Mouse (Mus musculus): Measurements from ENCODE around the gene 2010005H15Rik. TPM values are rescaled to one million over a fixed set of nuclear protein-coding genes. Genes with fewer than 3 reads are reported as not detected.
"Not testable (repeated sequence)": the region's sequence is repeated elsewhere in the genome, so short reads cannot be mapped to it uniquely, and the experiment has no call there.

Gene 2010005H15Rik
- polyA plus RNA-seq, 2 experiments: 2.5 to 7.3 TPM

DNA sequence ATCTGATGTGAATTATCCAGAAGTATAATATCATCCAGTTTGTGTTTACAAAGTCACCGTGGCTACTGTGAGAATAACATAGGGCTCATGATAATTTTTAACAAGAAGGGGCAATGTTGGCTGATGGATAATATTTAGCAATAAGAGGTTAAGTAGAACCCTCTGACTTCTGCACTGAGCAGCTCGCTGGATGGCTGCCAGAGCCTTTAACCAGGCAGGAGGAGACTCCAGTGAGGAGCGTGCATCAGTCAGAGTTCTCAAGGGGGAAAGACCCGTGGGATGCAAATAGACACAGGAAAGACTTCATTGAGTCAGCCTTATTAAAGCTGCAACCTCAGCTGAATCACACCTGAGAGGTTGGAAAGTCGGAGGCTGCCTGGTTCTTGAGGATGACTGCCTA lies 17.4 kb upstream of the 2010005H15Rik start:
- no peak overlapping the region for H3K27ac ChIP-seq
- H3K4me2 ChIP-seq (ENCODE audit: low read depth): no peak overlapping the region
- H3K27me3 ChIP-seq (ENCODE audit: control insufficient read depth, insufficient read depth, low read length): no peaks in the 10 kb centered on the region
- no peak for DNase-seq (ENCODE audit: low read depth in 3 of 3, low spot score in 3 of 3)
- 56% methylated on average over 5 of the region's 5 CpGs for WGBS (ENCODE audit: insufficient replicate concordance)
- H3K9ac ChIP-seq (replicated peaks): no peak overlapping the region
- TF ChIP-seq EP300 (IDR thresholded peaks at IDR 0.05; ENCODE audit: low read depth): no peak
- no peak for TF ChIP-seq CTCF (IDR thresholded peaks at IDR 0.05; ENCODE audit: low read depth)
- H3K4me1 ChIP-seq (replicated peaks; ENCODE audit: control insufficient read depth in 2 of 2, insufficient read depth in 2 of 2, low read length in 1 of 2): no peaks in the 10 kb centered on the region
- no peaks in the 10 kb centered on the region for H3K36me3 ChIP-seq (replicated peaks; ENCODE audit: control insufficient read depth, insufficient read depth, low read depth)
- no peak overlapping the region for H3K4me3 ChIP-seq (ENCODE audit: insufficient read depth in 1 of 2, low read depth in 2 of 2, low read length in 2 of 2)
- no peaks in the 10 kb centered on the region for H3K9me3 ChIP-seq (ENCODE audit: control insufficient read depth, low read length)
- no peak for ATAC-seq (ENCODE audit: insufficient read depth)

DNA sequence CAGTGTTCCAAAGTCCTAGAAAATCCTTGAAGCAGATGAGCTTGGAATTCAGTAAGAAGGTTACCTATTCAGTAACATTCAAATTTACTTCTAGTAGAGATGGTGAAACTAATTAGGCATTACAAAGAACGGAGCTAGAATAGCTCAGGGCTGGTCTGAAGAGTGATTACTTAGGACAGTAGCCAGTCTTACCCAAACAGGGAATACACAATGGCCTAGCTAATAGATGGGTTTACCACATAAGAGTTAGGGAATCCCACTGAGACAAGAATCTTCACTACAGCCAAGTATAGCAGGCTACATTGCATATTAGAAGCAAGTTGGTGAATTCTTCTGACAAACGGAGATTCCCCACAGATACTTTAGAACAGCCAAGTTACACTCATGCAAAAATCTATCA lies 15.6 kb upstream of the 2010005H15Rik start:
- H3K27ac ChIP-seq; H3K4me2 ChIP-seq (ENCODE audit: low read depth); H3K9me3 ChIP-seq (ENCODE audit: control insufficient read depth, low read length); DNase-seq (ENCODE audit: low read depth in 3 of 3, low spot score in 3 of 3); H3K27me3 ChIP-seq (ENCODE audit: control insufficient read depth, insufficient read depth, low read length); H3K4me1 ChIP-seq (replicated peaks; ENCODE audit: control insufficient read depth in 2 of 2, insufficient read depth in 2 of 2, low read length in 1 of 2); H3K9ac ChIP-seq (replicated peaks); H3K36me3 ChIP-seq (replicated peaks; ENCODE audit: control insufficient read depth, insufficient read depth, low read depth); H3K4me3 ChIP-seq (ENCODE audit: insufficient read depth in 1 of 2, low read depth in 2 of 2, low read length in 2 of 2); ATAC-seq (ENCODE audit: insufficient read depth): not testable (repeated sequence)
- WGBS (ENCODE audit: insufficient replicate concordance): 41% methylated on average over 2 of the region's 2 CpGs

DNA sequence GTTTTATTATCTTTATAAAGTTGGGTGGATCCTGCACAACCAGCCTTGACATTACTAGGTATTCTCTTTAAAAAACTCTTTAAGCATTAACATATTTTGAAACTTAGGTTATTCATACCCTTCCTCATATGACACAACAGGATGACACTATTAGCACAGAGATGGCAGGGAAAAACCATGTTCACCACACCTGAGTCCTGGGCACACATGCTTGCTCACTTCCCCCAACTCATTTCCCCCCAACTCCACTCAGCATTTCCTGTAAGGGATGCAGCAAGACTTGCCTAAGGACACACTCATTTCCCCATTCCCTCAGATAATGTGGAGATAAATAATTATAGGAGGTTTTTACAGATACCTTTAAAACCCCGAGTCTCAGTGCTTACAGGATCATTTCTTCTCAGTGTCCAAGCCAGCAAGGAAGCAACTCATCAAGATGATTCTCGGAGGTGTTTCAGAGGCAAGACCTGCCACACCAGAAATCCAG lies 11.3 kb upstream of the 2010005H15Rik start, which contains the start of gene Gm5416:
TSS of gene Gm5416 (plus strand) at position 437 of the 487 bp plus-strand sequence.
- H3K36me3 ChIP-seq (replicated peaks; ENCODE audit: control insufficient read depth, insufficient read depth, low read depth): no peaks in the 10 kb centered on the region
- no peaks in the 10 kb centered on the region for H3K27me3 ChIP-seq (ENCODE audit: control insufficient read depth, insufficient read depth, low read length)
- no peak within 1 kb of the TSS for H3K27ac ChIP-seq
- H3K4me1 ChIP-seq (replicated peaks; ENCODE audit: control insufficient read depth in 2 of 2, insufficient read depth in 2 of 2, low read length in 1 of 2): no peaks in the 10 kb centered on the region
- ATAC-seq (ENCODE audit: insufficient read depth): no peak
- H3K4me2 ChIP-seq (ENCODE audit: low read depth): no peak within 1 kb of the TSS
- 38% methylated on average over 2 of the region's 2 CpGs for WGBS (ENCODE audit: insufficient replicate concordance)
- no peak within 1 kb of the TSS for H3K9ac ChIP-seq (replicated peaks)
- TF ChIP-seq EP300 (IDR thresholded peaks at IDR 0.05; ENCODE audit: low read depth) (no peak), CTCF (IDR thresholded peaks at IDR 0.05; ENCODE audit: low read depth) (no peak)
- no peak within 1 kb of the TSS for H3K4me3 ChIP-seq (ENCODE audit: insufficient read depth in 1 of 2, low read depth in 2 of 2, low read length in 2 of 2)
- H3K9me3 ChIP-seq (ENCODE audit: control insufficient read depth, low read length): no peaks in the 10 kb centered on the region
- peak in 1 of 3 experiments; percentile 1 for DNase-seq (ENCODE audit: low read depth in 3 of 3, low spot score in 3 of 3)

DNA sequence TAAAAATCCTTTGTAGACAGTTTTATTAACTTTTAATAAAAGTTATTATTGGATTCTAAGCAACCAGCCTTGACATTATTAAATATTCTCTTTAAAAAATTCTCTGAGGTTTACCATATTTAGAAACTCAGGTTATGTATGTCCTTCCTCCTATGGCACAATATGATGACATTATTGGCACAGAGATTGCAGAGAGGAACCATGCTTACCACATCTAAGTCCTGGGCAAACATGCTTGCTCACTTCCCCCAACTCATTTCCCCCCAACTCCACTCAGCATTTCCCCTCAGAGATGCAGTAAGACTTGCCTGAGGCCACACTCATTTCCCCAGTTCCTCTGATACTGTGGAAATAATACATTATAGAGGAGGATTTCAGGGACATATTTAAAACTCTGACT lies 39.3 kb downstream of the 2010005H15Rik start:
- not testable (repeated sequence) for H3K9ac ChIP-seq (replicated peaks); H3K27ac ChIP-seq; H3K4me2 ChIP-seq (ENCODE audit: low read depth); ATAC-seq (ENCODE audit: insufficient read depth); H3K27me3 ChIP-seq (ENCODE audit: control insufficient read depth, insufficient read depth, low read length); H3K4me1 ChIP-seq (replicated peaks; ENCODE audit: control insufficient read depth in 2 of 2, insufficient read depth in 2 of 2, low read length in 1 of 2); H3K36me3 ChIP-seq (replicated peaks; ENCODE audit: control insufficient read depth, insufficient read depth, low read depth); H3K9me3 ChIP-seq (ENCODE audit: control insufficient read depth, low read length); H3K4me3 ChIP-seq (ENCODE audit: insufficient read depth in 1 of 2, low read depth in 2 of 2, low read length in 2 of 2)
- peak in 1 of 3 experiments; percentile 20 for DNase-seq (ENCODE audit: low read depth in 3 of 3, low spot score in 3 of 3)

DNA sequence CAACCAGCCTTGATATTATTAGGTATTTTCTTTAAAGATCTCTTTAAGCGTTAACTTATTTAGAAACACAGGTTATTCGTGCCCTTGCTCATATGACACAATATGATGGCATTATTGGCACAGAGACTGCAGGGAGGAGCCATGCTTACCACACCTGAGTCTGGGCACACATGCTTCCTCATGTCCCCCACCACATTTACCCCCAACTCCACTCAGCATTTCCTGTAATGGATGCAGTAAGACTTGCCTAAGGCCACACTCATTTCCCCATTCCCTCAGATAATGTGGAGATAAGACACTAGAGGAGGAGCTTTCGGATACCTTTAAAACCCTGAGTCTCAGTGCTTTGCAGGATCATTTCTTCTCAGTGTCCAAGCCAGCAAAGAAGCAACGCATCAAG lies 55.5 kb downstream of the 2010005H15Rik start, which contains the start of gene Stfa1:
TSS of gene Stfa1 (plus strand) at position 156 of the 400 bp plus-strand sequence.
- not testable (repeated sequence) for ATAC-seq (ENCODE audit: insufficient read depth); H3K4me3 ChIP-seq (ENCODE audit: insufficient read depth in 1 of 2, low read depth in 2 of 2, low read length in 2 of 2)
- WGBS (ENCODE audit: insufficient replicate concordance): 55% methylated on average over 4 of the region's 4 CpGs

DNA sequence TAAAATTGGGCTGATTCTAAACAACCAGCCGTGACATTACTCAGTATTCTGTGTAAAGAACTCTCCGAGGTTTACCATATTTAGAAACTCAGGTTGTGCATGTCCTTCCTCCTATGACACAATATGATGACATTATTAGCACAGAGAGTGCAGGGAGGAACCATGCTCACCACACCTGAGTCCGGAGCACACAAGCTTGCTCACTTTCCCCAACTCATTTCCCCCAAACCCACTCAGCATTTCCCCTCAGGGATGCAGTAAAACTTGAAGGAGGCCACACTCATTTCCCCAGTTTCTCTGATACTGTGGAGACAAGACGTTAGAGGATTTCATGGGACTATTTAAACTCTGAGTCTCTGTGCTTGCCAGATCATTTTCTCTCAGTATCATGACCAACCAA lies 67.9 kb downstream of the 2010005H15Rik start:
- H3K9ac ChIP-seq (replicated peaks): no peak overlapping the region
- no peaks in the 10 kb centered on the region for H3K9me3 ChIP-seq (ENCODE audit: control insufficient read depth, low read length)
- no peak overlapping the region for H3K4me2 ChIP-seq (ENCODE audit: low read depth)
- H3K4me3 ChIP-seq (ENCODE audit: insufficient read depth in 1 of 2, low read depth in 2 of 2, low read length in 2 of 2): no peak overlapping the region
- ATAC-seq (ENCODE audit: insufficient read depth) (no peak), DNase-seq (ENCODE audit: low read depth in 3 of 3, low spot score in 3 of 3) (no peak)
- 49% methylated on average over 4 of the region's 4 CpGs for WGBS (ENCODE audit: insufficient replicate concordance)
- no peak overlapping the region for H3K27ac ChIP-seq
- no peak for TF ChIP-seq CTCF (IDR thresholded peaks at IDR 0.05; ENCODE audit: low read depth)
- TF ChIP-seq EP300 (IDR thresholded peaks at IDR 0.05; ENCODE audit: low read depth): no peak
- no peaks in the 10 kb centered on the region for H3K36me3 ChIP-seq (replicated peaks; ENCODE audit: control insufficient read depth, insufficient read depth, low read depth)
- no peaks in the 10 kb centered on the region for H3K4me1 ChIP-seq (replicated peaks; ENCODE audit: control insufficient read depth in 2 of 2, insufficient read depth in 2 of 2, low read length in 1 of 2)
- H3K27me3 ChIP-seq (ENCODE audit: control insufficient read depth, insufficient read depth, low read length): no peaks in the 10 kb centered on the region

More for the DNA sequence above, 55.5 kb downstream of the 2010005H15Rik start, which contains the start of gene Stfa1:
- not testable (repeated sequence) for H3K27me3 ChIP-seq (ENCODE audit: control insufficient read depth, insufficient read depth, low read length); DNase-seq (ENCODE audit: low read depth in 3 of 3, low spot score in 3 of 3); H3K36me3 ChIP-seq (replicated peaks; ENCODE audit: control insufficient read depth, insufficient read depth, low read depth); H3K9ac ChIP-seq (replicated peaks); H3K27ac ChIP-seq; H3K4me1 ChIP-seq (replicated peaks; ENCODE audit: control insufficient read depth in 2 of 2, insufficient read depth in 2 of 2, low read length in 1 of 2); H3K4me2 ChIP-seq (ENCODE audit: low read depth); H3K9me3 ChIP-seq (ENCODE audit: control insufficient read depth, low read length)

Other genes starting within 250 kb of the 2010005H15Rik start
- 7.7 and 10.9 TPM in 2 replicates for gene Kpna1, start 242.7 kb upstream of the 2010005H15Rik start, polyA plus RNA-seq (2012; rRNA removed)
- 35.0 and 36.1 TPM in 2 replicates for gene Kpna1, start 242.7 kb upstream of the 2010005H15Rik start, polyA plus RNA-seq (2014; fragmentation: Nextera tagmentation; extraction: Ambion mirVana)
- gene Wdr5b, start 180.3 kb upstream of the 2010005H15Rik start, polyA plus RNA-seq (2012; rRNA removed): 1.6 and 2.3 TPM in 2 replicates
- 2.8 and 2.9 TPM in 2 replicates for gene Wdr5b, start 180.3 kb upstream of the 2010005H15Rik start, polyA plus RNA-seq (2014; fragmentation: Nextera tagmentation; extraction: Ambion mirVana)
- gene Fam162a, start 149.9 kb upstream of the 2010005H15Rik start, polyA plus RNA-seq (2012; rRNA removed): 35.8 and 76.4 TPM in 2 replicates
- gene Fam162a, start 149.9 kb upstream of the 2010005H15Rik start, polyA plus RNA-seq (2014; fragmentation: Nextera tagmentation; extraction: Ambion mirVana): 187 and 221 TPM in 2 replicates
- 19.1 and 52.5 TPM in 2 replicates for gene Ccdc58, start 149.8 kb upstream of the 2010005H15Rik start, polyA plus RNA-seq (2012; rRNA removed)
- 44.0 and 46.0 TPM in 2 replicates for gene Ccdc58, start 149.8 kb upstream of the 2010005H15Rik start, polyA plus RNA-seq (2014; fragmentation: Nextera tagmentation; extraction: Ambion mirVana)
- not detected in 2 replicates for gene Csta1, start 90.2 kb upstream of the 2010005H15Rik start, polyA plus RNA-seq (2012; rRNA removed)
- not detected in 2 replicates for gene Csta1, start 90.2 kb upstream of the 2010005H15Rik start, polyA plus RNA-seq (2014; fragmentation: Nextera tagmentation; extraction: Ambion mirVana)
- 22.8 and 30.9 TPM in 2 replicates for gene Stfa2l1, start 64.7 kb upstream of the 2010005H15Rik start, polyA plus RNA-seq (2012; rRNA removed)
- gene Stfa2l1, start 64.7 kb upstream of the 2010005H15Rik start, polyA plus RNA-seq (2014; fragmentation: Nextera tagmentation; extraction: Ambion mirVana): 15.7 and 26.8 TPM in 2 replicates
- gene Gm5483, start 37.3 kb upstream of the 2010005H15Rik start, polyA plus RNA-seq (2012; rRNA removed): 54.8 and 77.9 TPM in 2 replicates
- gene Gm5483, start 37.3 kb upstream of the 2010005H15Rik start, polyA plus RNA-seq (2014; fragmentation: Nextera tagmentation; extraction: Ambion mirVana): 99.6 and 124 TPM in 2 replicates
- 0.81 TPM in 1 of 2 replicates, not detected in the other for gene Gm5416, start 11.1 kb upstream of the 2010005H15Rik start, polyA plus RNA-seq (2012; rRNA removed)
- 1.7 and 2.9 TPM in 2 replicates for gene Gm5416, start 11.1 kb upstream of the 2010005H15Rik start, polyA plus RNA-seq (2014; fragmentation: Nextera tagmentation; extraction: Ambion mirVana)
- gene Stfa1, start 55.5 kb downstream of the 2010005H15Rik start, polyA plus RNA-seq (2012; rRNA removed): 60.2 and 101 TPM in 2 replicates
- gene Stfa1, start 55.5 kb downstream of the 2010005H15Rik start, polyA plus RNA-seq (2014; fragmentation: Nextera tagmentation; extraction: Ambion mirVana): 276 and 425 TPM in 2 replicates
- gene BC117090, start 112.9 kb downstream of the 2010005H15Rik start, polyA plus RNA-seq (2012; rRNA removed): not detected in 2 replicates
- gene BC117090, start 112.9 kb downstream of the 2010005H15Rik start, polyA plus RNA-seq (2014; fragmentation: Nextera tagmentation; extraction: Ambion mirVana): 0.58 and 1.9 TPM in 2 replicates
- 45.3 and 77.9 TPM in 2 replicates for gene BC100530, start 146.3 kb downstream of the 2010005H15Rik start, polyA plus RNA-seq (2012; rRNA removed)
- gene BC100530, start 146.3 kb downstream of the 2010005H15Rik start, polyA plus RNA-seq (2014; fragmentation: Nextera tagmentation; extraction: Ambion mirVana): 210 and 313 TPM in 2 replicates
- 8.4 and 11.6 TPM in 2 replicates for gene Stfa2, start 187.0 kb downstream of the 2010005H15Rik start, polyA plus RNA-seq (2012; rRNA removed)
- gene Stfa2, start 187.0 kb downstream of the 2010005H15Rik start, polyA plus RNA-seq (2014; fragmentation: Nextera tagmentation; extraction: Ambion mirVana): 10.0 and 11.0 TPM in 2 replicates
- gene Stfa3, start 233.9 kb downstream of the 2010005H15Rik start, polyA plus RNA-seq (2012; rRNA removed): 29.5 and 36.7 TPM in 2 replicates
- 27.1 and 37.9 TPM in 2 replicates for gene Stfa3, start 233.9 kb downstream of the 2010005H15Rik start, polyA plus RNA-seq (2014; fragmentation: Nextera tagmentation; extraction: Ambion mirVana)